ENCODE assay signal across 8 mouse cellular contexts in the genomic region with DNA sequence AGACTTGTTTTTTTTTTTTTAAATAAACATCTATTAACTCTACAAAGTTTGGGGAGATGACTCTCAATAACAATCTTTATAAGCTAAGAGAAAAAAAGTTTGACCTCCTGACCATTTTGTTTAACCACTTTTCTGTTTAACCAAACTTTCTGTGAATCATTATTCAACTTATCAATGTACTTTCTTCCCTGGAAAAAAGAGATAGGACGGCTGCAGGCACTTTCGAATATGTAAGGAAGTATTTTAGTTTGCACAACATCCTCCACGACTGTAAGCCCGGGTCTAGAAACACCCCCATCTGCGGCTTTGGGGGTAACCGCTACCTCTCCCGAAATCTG. TPM values are rescaled to one million over a fixed set of nuclear protein-coding genes. Genes with fewer than 3 reads are reported as not detected.
DNase-seq lines count a peak whose midpoint lies in the region; ATAC-seq and TF ChIP-seq lines count a peak whose summit lies in the region.

No protein-coding gene starts in this region.

- no peaks in the 10 kb centered on the region for H3K79me2 ChIP-seq in liver, adult 2 months (ENCODE audit: control insufficient read depth, insufficient read depth, low read length)
- peaks cover 7% of the 10 kb centered on the region for H3K79me2 ChIP-seq in myocyte (ENCODE audit: control insufficient read depth, insufficient read depth)

- ATAC-seq in embryonic facial prominence, embryonic 11.5 days (replicated peaks; ENCODE audit: insufficient number of reproducible peaks, low FRiP score, low TSS enrichment, low read depth), result no peak
- no peak for ATAC-seq in hindbrain, postnatal 0 days

- H3K9ac ChIP-seq in liver, adult 2 months (ENCODE audit: low read depth, low read length), result peak overlapping the region; percentile 86
- H3K9ac ChIP-seq in embryonic facial prominence, embryonic 11.5 days (replicated peaks; ENCODE audit: low read length), result peak overlapping the region; percentile 71
- peak overlapping the region; percentile 59 for H3K9ac ChIP-seq in hindbrain, postnatal 0 days (replicated peaks; ENCODE audit: low read length)

- TF ChIP-seq POLR2A in liver, adult 2 months (IDR thresholded peaks at IDR 0.05; ENCODE audit: extremely low read depth, insufficient read depth, low read length), result no peak
- no peak for TF ChIP-seq POLR2A in myocyte (IDR thresholded peaks at IDR 0.05; ENCODE audit: insufficient read length, low read depth)

- H3K4me2 ChIP-seq in embryonic facial prominence, embryonic 11.5 days (ENCODE audit: low read depth, low read length), result peak overlapping the region; percentile 23; the same call in 1 of the 2 replicates
- H3K4me2 ChIP-seq in hindbrain, postnatal 0 days (ENCODE audit: low read depth, low read length), result peak overlapping the region; percentile 61
- peak overlapping the region; percentile 43 for H3K4me2 ChIP-seq in myocyte (ENCODE audit: low read depth)

- WGBS in liver, adult 2 months, result 0% methylated on average over 7 of the region's 7 CpGs
- 36% methylated on average over 7 of the region's 7 CpGs for WGBS in embryonic facial prominence, embryonic 11.5 days
- 35% methylated on average over 7 of the region's 7 CpGs for WGBS in hindbrain, postnatal 0 days

- H3K36me3 ChIP-seq in liver, adult 2 months (ENCODE audit: control insufficient read depth, insufficient read depth, low read length), result peaks cover 4% of the 10 kb centered on the region; the same call in 1 of the 2 replicates
- H3K36me3 ChIP-seq in embryonic facial prominence, embryonic 11.5 days (replicated peaks; ENCODE audit: control insufficient read depth, insufficient read depth, low read depth, low read length), result no peaks in the 10 kb centered on the region
- no peaks in the 10 kb centered on the region for H3K36me3 ChIP-seq in hindbrain, postnatal 0 days (ENCODE audit: insufficient read depth, low read length)
- peaks cover 3% of the 10 kb centered on the region for H3K36me3 ChIP-seq in myocyte (ENCODE audit: control insufficient read depth, insufficient read depth)

- no peak for TF ChIP-seq CTCF in liver, adult 2 months (IDR thresholded peaks at IDR 0.05; ENCODE audit: low read depth, low read length)
- TF ChIP-seq CTCF in hindbrain, postnatal 0 days (IDR thresholded peaks at IDR 0.05; ENCODE audit: low read depth), result no peak

- H3K9me3 ChIP-seq in embryonic facial prominence, embryonic 11.5 days (replicated peaks; ENCODE audit: control insufficient read depth, low read length), result no peaks in the 10 kb centered on the region
- H3K9me3 ChIP-seq in hindbrain, postnatal 0 days (ENCODE audit: low read length), result no peaks in the 10 kb centered on the region

- H3K4me1 ChIP-seq in liver, adult 2 months (ENCODE audit: control insufficient read depth, insufficient read depth, low read length), result no peaks in the 10 kb centered on the region
- H3K4me1 ChIP-seq in embryonic facial prominence, embryonic 11.5 days (ENCODE audit: control insufficient read depth, insufficient read depth, low read length), result no peaks in the 10 kb centered on the region
- no peaks in the 10 kb centered on the region for H3K4me1 ChIP-seq in hindbrain, postnatal 0 days (ENCODE audit: insufficient read depth, low read length)

- H3K27me3 ChIP-seq in liver, adult 2 months (ENCODE audit: control insufficient read depth, insufficient read depth, low read length), result no peaks in the 10 kb centered on the region
- H3K27me3 ChIP-seq in embryonic facial prominence, embryonic 11.5 days (ENCODE audit: control insufficient read depth, insufficient read depth, low read length), result no peaks in the 10 kb centered on the region
- no peaks in the 10 kb centered on the region for H3K27me3 ChIP-seq in hindbrain, postnatal 0 days (ENCODE audit: insufficient read depth, low read length)
- no peaks in the 10 kb centered on the region for H3K27me3 ChIP-seq in myocyte (ENCODE audit: control insufficient read depth, insufficient read depth, insufficient read length)

- peak; percentile 63 for DNase-seq in liver, adult 2 months (ENCODE audit: extremely low read depth, low read depth, low spot score)
- no peak for DNase-seq in liver
- DNase-seq in embryonic facial prominence, embryonic 11.5 days (ENCODE audit: low spot score), result no peak
- DNase-seq in hindbrain, postnatal 0 days (ENCODE audit: low spot score), result no peak
- DNase-seq in adrenal gland, postnatal 36 days, result no peak
- no peak for DNase-seq in embryo, embryonic 9.5 days (ENCODE audit: extremely low spot score)
- DNase-seq in cerebellum, postnatal 14 days, result no peak

- H3K27ac ChIP-seq in liver, adult 2 months (replicated peaks; ENCODE audit: insufficient read depth, low read depth, low read length), result peak overlapping the region; percentile 78
- H3K27ac ChIP-seq in embryonic facial prominence, embryonic 11.5 days (replicated peaks; ENCODE audit: low read depth, low read length), result no peak overlapping the region
- H3K27ac ChIP-seq in hindbrain, postnatal 0 days, result no peak overlapping the region

- peak overlapping the region; percentile 56 for H3ac ChIP-seq in myocyte (ENCODE audit: control insufficient read depth, insufficient read length)

- H3K4me3 ChIP-seq in liver, adult 2 months (ENCODE audit: insufficient read depth, low read depth, low read length), result peak overlapping the region; percentile 94
- H3K4me3 ChIP-seq in embryonic facial prominence, embryonic 11.5 days (ENCODE audit: low read depth, low read length), result peak overlapping the region; percentile 56
- H3K4me3 ChIP-seq in hindbrain, postnatal 0 days (ENCODE audit: low read length), result peak overlapping the region; percentile 59
- peak overlapping the region; percentile 40 for H3K4me3 ChIP-seq in myocyte

TF ChIP-seq in myocyte, 11 proteins besides CTCF, POLR2A, EP300 and RAD21:
- TF ChIP-seq E2F4 (IDR thresholded peaks at IDR 0.05; ENCODE audit: insufficient read depth), result no peak
- TF ChIP-seq POLR2AphosphoS2 (IDR thresholded peaks at IDR 0.05; ENCODE audit: insufficient read length, low read depth), result no peak
- TF ChIP-seq SRF (IDR thresholded peaks at IDR 0.05; ENCODE audit: control insufficient read depth, insufficient read length, low read depth), result no peak
- no peak for TF ChIP-seq TCF12 (IDR thresholded peaks at IDR 0.05; ENCODE audit: insufficient read depth, poor library complexity, severe bottlenecking)
- no peak for TF ChIP-seq REST (IDR thresholded peaks at IDR 0.05; ENCODE audit: insufficient read depth, insufficient read length)
- TF ChIP-seq USF1 (IDR thresholded peaks at IDR 0.05; ENCODE audit: low read depth), result no peak
- no peak for TF ChIP-seq TCF3 (IDR thresholded peaks at IDR 0.05; ENCODE audit: insufficient read length, low read depth)
- TF ChIP-seq MAX (IDR thresholded peaks at IDR 0.05; ENCODE audit: low read depth), result no peak
- TF ChIP-seq MYOD1 (IDR thresholded peaks at IDR 0.05; ENCODE audit: control insufficient read depth in 1 of 3, insufficient read length in 2 of 3, low read depth in 2 of 3), result no peak
- no peak for TF ChIP-seq MYOG (IDR thresholded peaks at IDR 0.05; ENCODE audit: control insufficient read depth in 1 of 3, insufficient read depth in 1 of 3, insufficient read length in 2 of 3, low read depth in 2 of 3)
- TF ChIP-seq CEBPB (IDR thresholded peaks at IDR 0.05; ENCODE audit: insufficient read depth, poor library complexity, severe bottlenecking), result no peak

RNA-seq across cellular contexts. Expression of a gene that starts 3.0 kb away (rescaled TPM):
- total RNA-seq in liver, adult 2 months (2014; rRNA removed), result 265 and 298 TPM in 2 replicates
- polyA plus RNA-seq in liver, adult 2 months (2012; rRNA removed), result 142 and 172 TPM in 2 replicates
- 282 and 288 TPM in 2 replicates for polyA plus RNA-seq in embryonic facial prominence, embryonic 11.5 days (2014; fragmentation: Nextera tagmentation; extraction: Ambion mirVana)
- 87.6 and 110 TPM in 2 replicates for total RNA-seq in hindbrain, postnatal 0 days (2014; rRNA removed)
- polyA plus RNA-seq in hindbrain, postnatal 0 days (2015; fragmentation: Nextera tagmentation; extraction: Ambion mirVana), result 138 and 143 TPM in 2 replicates
- 97.8 TPM for polyA plus RNA-seq in myocyte (2012; fragmentation: generic; extraction: Trizol)
- total RNA-seq in adrenal gland, postnatal 36 days (2021), result 10 to 100 TPM; 31.7 to 38.5 TPM

Comparison
In these comparisons a context has a peak if more than half of its experiments do, and no peak if none do; other contexts are left out.
1. H3K4me3 ChIP-seq: peak in every context shown above with its lines; median percentile 94 in liver, adult 2 months; 59 in hindbrain, postnatal 0 days; 56 in embryonic facial prominence, embryonic 11.5 days; 40 in myocyte.